Mouse (Mus musculus) midbrain, embryonic 12.5 days (tissue): Measurements from ENCODE around the gene Taco1. TPM values are rescaled to one million over a fixed set of nuclear protein-coding genes. Genes with fewer than 3 reads are reported as not detected.

Experiments
- ATAC-seq: fragments of 200-750 bp; cut with Nextera tagmentation; 2 replicates; pipeline ENCODE4 v1.8.0; 2017; ENCODE audit warnings: low read depth, moderate TSS enrichment, moderate library complexity; ENCODE audit not compliant: low FRiP score
- H3K27ac ChIP-seq: fragments of 300-500 bp; sonication (generic); replicated peaks from 2 replicates; pipeline ENCODE4 v1.5.1; 2016; ENCODE audit warnings: mild to moderate bottlenecking
- H3K27me3 ChIP-seq: fragments of 300-500 bp; sonication (generic); 2 replicates; pipeline ENCODE4 v1.6.1; 2016; ENCODE audit warnings: mild to moderate bottlenecking
- H3K36me3 ChIP-seq: fragments of 300-500 bp; sonication (generic); 2 replicates; pipeline ENCODE4 v1.6.1; 2016
- H3K4me1 ChIP-seq: fragments of 300-500 bp; sonication (generic); 2 replicates; pipeline ENCODE4 v1.6.1; 2016
- H3K4me2 ChIP-seq: fragments of 300-500 bp; sonication (generic); replicated peaks from 2 replicates; pipeline ENCODE4 v1.6.1; 2016; ENCODE audit warnings: mild to moderate bottlenecking, moderate library complexity
- H3K4me3 ChIP-seq: fragments of 300-500 bp; sonication (generic); 2 replicates; pipeline ENCODE4 v1.5.1; 2016; ENCODE audit warnings: mild to moderate bottlenecking
- H3K9ac ChIP-seq: fragments of 300-500 bp; sonication (generic); replicated peaks from 2 replicates; pipeline ENCODE4 v1.6.1; 2016; ENCODE audit warnings: mild to moderate bottlenecking, moderate library complexity
- H3K9me3 ChIP-seq: fragments of 300-500 bp; sonication (generic); 2 replicates; pipeline ENCODE4 v1.6.1; 2016; ENCODE audit warnings: mild to moderate bottlenecking
- WGBS: fragments of 180-500 bp; shearing (Covaris S2); methylation state at CpG from one replicate; pipeline ENCODE4 v1.1.7; 2016; 5-methylcytosine and 5-hydroxymethylcytosine counted together
- polyA plus RNA-seq: library from polyadenylated mRNA; unstranded; fragments of >200 nt; fragmentation: Nextera tagmentation; extraction: Ambion mirVana; gene quantifications from 2 replicates; pipeline ENCODE4 v1.2.1, GENCODE M21; 2016

Gene Taco1
- polyA plus RNA-seq, 1 experiment from 2014 or later, result 10.4 TPM

DNA sequence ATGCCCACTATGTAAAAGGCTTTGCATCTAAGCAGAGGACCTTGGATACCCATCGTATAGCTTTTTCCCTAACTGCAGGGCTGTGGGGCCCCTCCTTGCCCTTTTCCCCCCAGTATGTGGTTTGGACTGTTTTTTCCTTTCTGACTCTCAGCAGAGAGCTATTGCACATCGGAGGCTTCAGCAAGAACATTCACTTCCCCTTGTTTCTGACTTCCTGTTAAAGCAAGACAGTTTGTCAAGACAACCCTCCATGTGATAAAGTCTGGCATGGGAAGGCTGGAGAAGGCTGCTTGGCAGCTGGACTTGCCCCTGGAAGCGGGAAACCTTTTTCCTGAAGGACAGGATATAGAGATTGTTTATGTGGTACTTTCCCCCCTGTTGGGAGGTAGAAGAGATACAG is 56.9 kb downstream of the Taco1 start:
- Histone ChIP-seq H3K9ac (no peak overlapping the region), H3K27ac (no peak overlapping the region), H3K36me3 (peaks cover 53% of the 10 kb centered on the region), H3K4me1 (no peaks in the 10 kb centered on the region), H3K27me3 (no peaks in the 10 kb centered on the region), H3K4me2 (no peak overlapping the region), H3K9me3 (no peaks in the 10 kb centered on the region), H3K4me3 (no peak overlapping the region)
- 91% methylated on average over 3 of the region's 3 CpGs for WGBS
- ATAC-seq, result no peak

Other genes with a start within 250 kb of the Taco1 start
- 13.2 and 16.3 TPM in 2 replicates for gene Cyb561, start 112.7 kb upstream of the Taco1 start, polyA plus RNA-seq
- 1.2 and 1.4 TPM in 2 replicates for gene Ace, start 98.1 kb upstream of the Taco1 start, polyA plus RNA-seq
- not detected in 2 replicates for gene Ace3, start 71.4 kb upstream of the Taco1 start, polyA plus RNA-seq
- 0.50 and 0.56 TPM in 2 replicates for gene Kcnh6, start 57.9 kb upstream of the Taco1 start, polyA plus RNA-seq
- 122 and 126 TPM in 2 replicates for gene Dcaf7, start 29.2 kb upstream of the Taco1 start, polyA plus RNA-seq
- gene Map3k3, start 18.6 kb downstream of the Taco1 start, polyA plus RNA-seq, result 25.4 and 25.8 TPM in 2 replicates
- gene Gm10840, start 94.8 kb downstream of the Taco1 start, polyA plus RNA-seq, result 0.78 TPM in 1 of 2 replicates, not detected in the other
- gene Limd2, start 94.8 kb downstream of the Taco1 start, polyA plus RNA-seq, result 278 and 309 TPM in 2 replicates
- 33.6 and 40.9 TPM in 2 replicates for gene Strada, start 136.1 kb downstream of the Taco1 start, polyA plus RNA-seq
- gene Ccdc47, start 150.3 kb downstream of the Taco1 start, polyA plus RNA-seq, result 79.2 and 85.9 TPM in 2 replicates
- gene Ddx42, start 150.9 kb downstream of the Taco1 start, polyA plus RNA-seq, result 113 and 120 TPM in 2 replicates
- 56.5 and 58.0 TPM in 2 replicates for gene Ftsj3, start 190.0 kb downstream of the Taco1 start, polyA plus RNA-seq
- gene Psmc5, start 190.1 kb downstream of the Taco1 start, polyA plus RNA-seq, result 321 and 324 TPM in 2 replicates
- gene Smarcd2, start 206.9 kb downstream of the Taco1 start, polyA plus RNA-seq, result 23.9 and 24.1 TPM in 2 replicates
- gene Tcam1, start 210.6 kb downstream of the Taco1 start, polyA plus RNA-seq, result 0.17 and 0.24 TPM in 2 replicates
- gene Gh, start 235.8 kb downstream of the Taco1 start, polyA plus RNA-seq, result not detected in 2 replicates
- gene Cd79b, start 248.7 kb downstream of the Taco1 start, polyA plus RNA-seq, result 0.76 and 1.0 TPM in 2 replicates